In the genomic region with DNA sequence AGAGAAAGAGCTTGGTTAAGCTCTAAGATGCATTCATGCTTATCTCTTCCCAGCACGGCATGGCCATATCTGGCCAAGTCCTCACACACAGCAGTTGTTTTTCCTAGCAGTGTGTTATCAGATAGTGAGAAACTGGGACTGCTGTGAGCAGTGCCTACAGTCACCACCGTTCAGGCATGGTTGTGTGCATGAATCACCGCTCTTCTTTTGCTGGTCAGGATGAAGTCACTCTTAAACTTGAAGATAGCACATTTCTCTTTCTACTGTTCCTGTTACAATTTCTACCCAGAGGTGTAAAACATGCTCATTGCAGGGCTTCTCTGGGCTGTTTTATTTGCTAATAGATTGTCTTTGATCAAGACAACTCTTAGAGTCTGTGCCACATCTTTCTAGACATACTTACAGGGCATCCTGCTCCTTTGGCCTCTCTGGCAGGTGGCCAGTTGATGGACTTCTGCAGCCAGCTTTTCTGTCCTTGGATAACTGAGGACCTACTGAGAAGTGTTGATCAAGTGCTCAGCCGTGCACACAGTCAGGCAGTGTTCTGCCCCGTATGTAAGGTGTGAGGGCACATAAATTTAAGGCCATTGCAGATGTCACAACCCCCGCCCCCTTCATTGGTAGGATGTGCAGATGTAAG, we compare ENCODE assay signal across 15 mouse cellular contexts.
DNase-seq lines count a peak whose midpoint lies in the region.
"Had no signal": no experiment of that assay in that cellular context is flagged by ENCODE, and none has a peak within 500 bp of the region (broad histone marks: within the 10 kb centered on the region; RNA-seq: fewer than 3 reads in every experiment).

No protein-coding gene starts in this region.

- peak; percentile 8 for DNase-seq in adrenal gland, postnatal 10 days
- DNase-seq in adrenal gland, postnatal 14 days, result no peak
- peak; percentile 10 to 20 for DNase-seq in frontal cortex, postnatal 36 days (ENCODE audit: low spot score in 2 of 2)
- no peak for DNase-seq in frontal cortex, postnatal 14 days (ENCODE audit: low spot score in 2 of 2)
- peak; percentile 43 for DNase-seq in right cerebral cortex, adult 18-20 months
- no peak for DNase-seq in right cerebral cortex, postnatal 4 days
- DNase-seq in telencephalon, adult 2 months (ENCODE audit: low read depth, low spot score), result peak; percentile 35
- DNase-seq in gastrocnemius, postnatal 10 days, result no peak
- DNase-seq: gastrocnemius, adult 2 months; kidney, adult 9 months; kidney, postnatal 14 days; liver, postnatal 0 days; lung, postnatal 10 days; retina, postnatal 1 day; thymus, adult 18-20 months had no signal

Comparison
In these comparisons a context has a peak if more than half of its experiments do, and no peak if none do; other contexts are left out.
1. DNase-seq: peak in adrenal gland, postnatal 10 days (single experiment), frontal cortex, postnatal 36 days (2 of 2), right cerebral cortex, adult 18-20 months (single experiment) and telencephalon, adult 2 months (single experiment); none in adrenal gland, postnatal 14 days (single experiment), frontal cortex, postnatal 14 days (0 of 2), right cerebral cortex, postnatal 4 days (single experiment) and gastrocnemius, postnatal 10 days (single experiment).